Mouse (Mus musculus) E14TG2a.4 (cell line): ENCODE measurements around the gene Naaladl1.

Experiments
- H3K27me3 ChIP-seq: 2 replicates; pipeline ENCODE4 v1.6.1; 2014; ENCODE audit warnings: low read length, control low read depth; ENCODE audit not compliant: insufficient read depth
- H3K36me3 ChIP-seq: 2 replicates; pipeline ENCODE4 v1.6.1; 2014; ENCODE audit warnings: low read length, control low read depth; ENCODE audit not compliant: insufficient read depth
- H3K4me1 ChIP-seq: replicated peaks from 2 replicates; pipeline ENCODE4 v1.6.1; 2014; ENCODE audit warnings: low read depth, low read length, control low read depth
- H3K4me3 ChIP-seq: replicated peaks from 2 replicates; pipeline ENCODE4 v1.5.1; 2014; ENCODE audit warnings: mild to moderate bottlenecking, low read length
- H3K9me3 ChIP-seq: 2 replicates; pipeline ENCODE4 v1.6.1; 2014; ENCODE audit warnings: low read length, control low read depth
- CTCF ChIP-seq: conservative IDR thresholded peaks from 2 replicates; pipeline ENCODE4 v1.5.1; 2014; ENCODE audit warnings: low read length
- NANOG ChIP-seq: IDR thresholded peaks from 2 replicates; pipeline ENCODE4 v1.6.1; 2014; ENCODE audit warnings: borderline replicate concordance, low read length, mixed read lengths
- POU5F1 ChIP-seq: IDR thresholded peaks from 2 replicates; pipeline ENCODE4 v1.6.1; 2014; ENCODE audit warnings: low read length, borderline replicate concordance

Naaladl1 gene

GRCm38 (mm10) chr19:6136397-6136796 is 30.8 kb downstream of the Naaladl1 start:
- Histone ChIP-seq H3K36me3 (peaks cover 61% of the 10 kb centered on the region), H3K4me1 (peaks cover 33% of the 10 kb centered on the region), H3K9me3 (no peaks in the 10 kb centered on the region), H3K4me3 (no peak overlapping the region), H3K27me3 (no peaks in the 10 kb centered on the region)
- TF ChIP-seq CTCF (no peak), POU5F1 (no peak), NANOG (no peak)

- Histone ChIP-seq H3K9me3 (no peaks in the 10 kb centered on the region), H3K27me3 (no peaks in the 10 kb centered on the region), H3K36me3 (peaks cover 47% of the 10 kb centered on the region), H3K4me3 (peak overlapping the region; percentile 87), H3K4me1 (peaks cover 36% of the 10 kb centered on the region)
- no peak for TF ChIP-seq CTCF
- TF ChIP-seq POU5F1: no peak
- no peak for TF ChIP-seq NANOG
Observed at GRCm38 (mm10) chr19:6139701-6140100, 34.1 kb downstream of the Naaladl1 start.

- H3K9me3 ChIP-seq: no peaks in the 10 kb centered on the region
- TF ChIP-seq NANOG (no peak), CTCF (no peak), POU5F1 (no peak)
- peak overlapping the region; percentile 87 for H3K4me3 ChIP-seq
- H3K27me3 ChIP-seq: no peaks in the 10 kb centered on the region
- peaks cover 36% of the 10 kb centered on the region for H3K4me1 ChIP-seq
- H3K36me3 ChIP-seq: peaks cover 41% of the 10 kb centered on the region
Observed at GRCm38 (mm10) chr19:6140374-6140677, 34.7 kb downstream of the Naaladl1 start.

- Histone ChIP-seq H3K9me3 (no peaks in the 10 kb centered on the region), H3K4me1 (peaks cover 36% of the 10 kb centered on the region), H3K27me3 (no peaks in the 10 kb centered on the region), H3K36me3 (peaks cover 36% of the 10 kb centered on the region), H3K4me3 (peak within 1 kb of the TSS; percentile 87)
- TF ChIP-seq CTCF (no peak), NANOG (no peak), POU5F1 (no peak)
Observed at GRCm38 (mm10) chr19:6140678-6141393, 35.3 kb downstream of the Naaladl1 start, which contains the start of gene Batf2. TSS of gene Batf2 (plus strand) at chr19:6140983.

GRCm38 (mm10) chr19:6141394-6141749 is 35.8 kb downstream of the Naaladl1 start, which contains the start of gene Arl2:
TSS of gene Arl2 (minus strand) at chr19:6141548.
- Histone ChIP-seq H3K36me3 (peaks cover 30% of the 10 kb centered on the region), H3K4me3 (peak within 1 kb of the TSS; percentile 87), H3K27me3 (no peaks in the 10 kb centered on the region), H3K4me1 (peaks cover 36% of the 10 kb centered on the region), H3K9me3 (no peaks in the 10 kb centered on the region)
- TF ChIP-seq POU5F1 (no peak), CTCF (peak; percentile 62), NANOG (no peak)

- TF ChIP-seq POU5F1: no peak
- no peak for TF ChIP-seq CTCF
- no peak for TF ChIP-seq NANOG
- Histone ChIP-seq H3K36me3 (no peaks in the 10 kb centered on the region), H3K4me1 (peaks cover 12% of the 10 kb centered on the region), H3K9me3 (no peaks in the 10 kb centered on the region), H3K4me3 (no peak overlapping the region), H3K27me3 (peaks cover 3% of the 10 kb centered on the region; the same call in 1 of the 2 replicates)
Observed at GRCm38 (mm10) chr19:6144842-6145241, 39.3 kb downstream of the Naaladl1 start.

- H3K27me3 ChIP-seq: peaks cover 7% of the 10 kb centered on the region
- no peak overlapping the region for H3K4me3 ChIP-seq
- TF ChIP-seq POU5F1: no peak
- no peak for TF ChIP-seq CTCF
- TF ChIP-seq NANOG: no peak
- no peaks in the 10 kb centered on the region for H3K9me3 ChIP-seq
- H3K36me3 ChIP-seq: no peaks in the 10 kb centered on the region
- H3K4me1 ChIP-seq: peaks cover 5% of the 10 kb centered on the region
Observed at GRCm38 (mm10) chr19:6155174-6155573, 49.6 kb downstream of the Naaladl1 start.

GRCm38 (mm10) chr19:6156372-6156771 is 50.8 kb downstream of the Naaladl1 start:
- H3K4me3 ChIP-seq: no peak overlapping the region
- no peaks in the 10 kb centered on the region for H3K9me3 ChIP-seq
- TF ChIP-seq CTCF: no peak
- no peak for TF ChIP-seq POU5F1
- TF ChIP-seq NANOG: no peak
- H3K27me3 ChIP-seq: peaks cover 3% of the 10 kb centered on the region
- H3K4me1 ChIP-seq: peaks cover 5% of the 10 kb centered on the region
- H3K36me3 ChIP-seq: no peaks in the 10 kb centered on the region

- H3K4me1 ChIP-seq: peaks cover 5% of the 10 kb centered on the region
- no peaks in the 10 kb centered on the region for H3K36me3 ChIP-seq
- H3K9me3 ChIP-seq: no peaks in the 10 kb centered on the region
- no peak overlapping the region for H3K4me3 ChIP-seq
- peaks cover 8% of the 10 kb centered on the region; the same call in 1 of the 2 replicates for H3K27me3 ChIP-seq
- TF ChIP-seq NANOG: no peak
- no peak for TF ChIP-seq POU5F1
- no peak for TF ChIP-seq CTCF
Observed at GRCm38 (mm10) chr19:6157220-6157619, 51.6 kb downstream of the Naaladl1 start.
